Comparison of ENCODE assay signal across 27 mouse cellular contexts in the genomic region with DNA sequence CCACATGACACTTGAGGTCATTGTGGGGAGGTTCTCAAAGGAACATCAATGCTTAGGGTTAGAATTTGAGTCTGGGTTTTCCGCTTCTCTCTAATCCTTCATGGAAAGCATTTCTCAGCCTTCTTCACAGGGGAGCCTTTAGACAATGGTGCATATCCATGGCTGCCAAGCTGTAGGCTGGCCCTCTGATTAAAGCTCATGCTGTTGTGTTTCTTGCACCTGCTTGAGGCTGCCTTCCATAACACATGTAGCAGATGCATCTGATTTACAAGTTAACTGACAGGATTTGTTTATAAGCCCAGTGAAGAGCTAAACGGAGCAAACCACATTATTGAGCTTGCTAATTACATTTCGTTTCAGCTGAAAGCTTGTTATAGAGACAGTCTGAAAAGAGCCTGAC.
"Had no signal": no experiment of that assay in that cellular context is flagged by ENCODE, and none has a peak within 500 bp of the region (broad histone marks: within the 10 kb centered on the region; RNA-seq: fewer than 3 reads in every experiment).

No protein-coding gene starts in this region.

- ATAC-seq: hindbrain, embryonic 16.5 days; intestine, embryonic 16.5 days; liver, embryonic 12.5 days had no signal

- H3K36me3 ChIP-seq: heart, embryonic 10.5 days; heart, embryonic 12.5 days; hindbrain, embryonic 10.5 days; hindbrain, embryonic 12.5 days; kidney, embryonic 15.5 days; limb, embryonic 13.5 days; limb, embryonic 15.5 days; liver, embryonic 12.5 days had no signal

- H3K27me3 ChIP-seq: heart, embryonic 12.5 days; hindbrain, embryonic 12.5 days; kidney, embryonic 15.5 days; limb, embryonic 13.5 days; limb, embryonic 15.5 days; liver, embryonic 12.5 days had no signal

- H3K4me2 ChIP-seq: heart, embryonic 12.5 days; hindbrain, embryonic 12.5 days; hindbrain, embryonic 14.5 days; kidney, embryonic 15.5 days; limb, embryonic 13.5 days; limb, embryonic 15.5 days; liver, embryonic 12.5 days had no signal

- DNase-seq: gastrocnemius, adult 2 months; gastrocnemius, postnatal 10 days; gastrocnemius, postnatal 25 days; heart, adult 18-20 months; heart, postnatal 10 days; heart, postnatal 4 days; kidney, adult 11 months; kidney, adult 2 months; kidney, adult 9 months; kidney, postnatal 14 days; kidney, postnatal 36 days; layer of hippocampus, adult 9-11 months; layer of hippocampus, postnatal 36 days; left cerebral cortex, postnatal 4 days had no signal

- H3K27ac ChIP-seq: gastrocnemius, adult 2 months; heart, embryonic 10.5 days; hindbrain, embryonic 10.5 days; hindbrain, embryonic 12.5 days; hindbrain, embryonic 14.5 days; kidney, embryonic 15.5 days; kidney, postnatal 0 days; limb, embryonic 13.5 days; limb, embryonic 15.5 days; liver, embryonic 12.5 days; liver, embryonic 14.5 days had no signal

- H3K9ac ChIP-seq: heart, embryonic 12.5 days; hindbrain, embryonic 12.5 days; hindbrain, embryonic 14.5 days; kidney, embryonic 15.5 days; limb, embryonic 13.5 days; limb, embryonic 15.5 days; liver, embryonic 12.5 days; liver, embryonic 14.5 days had no signal

- H3K4me3 ChIP-seq: gastrocnemius, adult 2 months; heart, embryonic 10.5 days; heart, embryonic 12.5 days; hindbrain, embryonic 10.5 days; hindbrain, embryonic 12.5 days; kidney, embryonic 15.5 days; limb, embryonic 13.5 days; limb, embryonic 15.5 days; liver, embryonic 12.5 days had no signal

- H3K4me1 ChIP-seq: heart, embryonic 10.5 days; heart, embryonic 12.5 days; hindbrain, embryonic 10.5 days; hindbrain, embryonic 12.5 days; kidney, embryonic 15.5 days; limb, embryonic 13.5 days; limb, embryonic 15.5 days; liver, embryonic 12.5 days had no signal

- H3K9me3 ChIP-seq: heart, embryonic 10.5 days; heart, embryonic 12.5 days; hindbrain, embryonic 10.5 days; hindbrain, embryonic 12.5 days; kidney, embryonic 15.5 days; limb, embryonic 13.5 days; limb, embryonic 15.5 days; liver, embryonic 12.5 days had no signal
